Mouse (Mus musculus) heart, adult 9 months (tissue): ENCODE measurements around the gene Gm21985.
"Not testable (repeated sequence)": the region's sequence is repeated elsewhere in the genome, so short reads cannot be mapped to it uniquely, and the experiment has no call there.

Source experiments
- DNase-seq, 2 experiments: peaks; one replicate each; pipeline ENCODE4 v3.0.0; 2022; ENCODE audit warnings: low spot score in 2 of 2

Gene Gm21985

DNA sequence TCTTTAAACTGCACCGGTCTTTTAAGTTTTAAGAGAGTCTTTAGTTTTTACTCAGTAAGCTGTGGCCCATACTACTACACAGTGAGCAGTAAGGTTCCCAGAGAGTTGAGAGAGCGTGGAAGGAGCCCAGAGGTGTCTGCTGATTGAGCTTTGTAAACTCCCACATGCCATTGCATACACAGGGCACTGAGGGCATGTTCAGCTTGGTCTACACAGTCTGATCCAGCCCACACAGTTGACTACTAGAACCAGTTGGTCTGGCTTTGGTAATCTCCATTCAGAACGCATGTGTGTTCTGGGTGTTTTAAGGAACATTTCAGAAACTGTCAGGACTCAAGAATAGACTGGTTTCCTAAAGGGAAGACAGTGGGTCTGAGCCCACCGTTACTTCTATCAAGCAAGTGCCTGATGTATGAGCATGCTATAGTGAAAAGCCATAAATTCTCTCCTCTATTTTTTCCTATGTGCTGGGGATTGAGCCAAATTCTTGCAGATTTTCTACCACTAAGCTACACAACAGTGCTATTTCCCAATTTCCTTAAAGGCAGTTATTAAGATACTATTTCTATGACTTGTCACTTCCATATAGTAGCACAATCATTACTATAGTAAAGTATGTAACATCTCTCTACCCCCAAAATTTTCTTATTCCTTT is 125.4 kb downstream of the Gm21985 start:
- DNase-seq, result no peak

GRCm38 (mm10) chr2:112392689-112393088 is 126.6 kb downstream of the Gm21985 start:
- DNase-seq, result no peak

DNA sequence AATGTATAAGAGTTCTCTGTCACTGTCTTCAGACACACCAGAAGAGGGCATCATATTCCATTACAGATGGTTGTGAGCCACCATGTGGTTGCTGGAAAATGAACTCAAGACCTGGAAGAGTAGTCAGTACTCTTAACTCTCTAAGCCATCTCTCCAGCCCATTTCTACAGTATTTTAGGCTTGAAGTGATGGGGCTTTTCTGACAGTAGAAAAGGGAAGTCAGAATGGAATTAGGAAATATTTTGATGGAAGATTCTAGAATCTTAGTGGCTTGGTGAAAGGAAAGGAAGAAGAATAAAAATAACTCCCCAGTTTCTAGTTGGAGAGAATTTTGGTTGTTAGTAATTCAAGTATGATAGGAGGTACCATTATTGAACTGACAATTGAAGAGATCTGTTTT is 127.8 kb downstream of the Gm21985 start:
- DNase-seq, result no peak

GRCm38 (mm10) chr2:112396649-112397048 is 130.5 kb downstream of the Gm21985 start:
- DNase-seq, result no peak

DNA sequence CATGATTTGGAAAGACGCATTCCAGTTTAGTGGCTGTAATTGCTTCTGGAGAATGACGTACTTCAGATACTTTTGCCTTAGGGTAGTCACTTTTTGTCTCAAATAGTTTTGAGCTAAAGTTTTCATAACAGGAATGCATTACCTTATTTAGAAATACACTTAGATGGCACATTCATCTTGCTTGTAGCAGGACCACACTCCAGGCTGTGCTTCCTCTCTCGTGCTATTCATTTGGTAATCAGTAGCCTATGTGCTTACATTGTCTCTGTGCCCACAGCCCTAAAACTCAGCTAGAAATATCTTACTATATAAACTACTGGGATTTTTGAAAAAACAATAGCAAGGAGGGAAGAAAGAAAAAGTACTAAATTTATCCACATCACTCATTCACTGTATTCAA is 140.9 kb downstream of the Gm21985 start:
- no peak for DNase-seq

DNA sequence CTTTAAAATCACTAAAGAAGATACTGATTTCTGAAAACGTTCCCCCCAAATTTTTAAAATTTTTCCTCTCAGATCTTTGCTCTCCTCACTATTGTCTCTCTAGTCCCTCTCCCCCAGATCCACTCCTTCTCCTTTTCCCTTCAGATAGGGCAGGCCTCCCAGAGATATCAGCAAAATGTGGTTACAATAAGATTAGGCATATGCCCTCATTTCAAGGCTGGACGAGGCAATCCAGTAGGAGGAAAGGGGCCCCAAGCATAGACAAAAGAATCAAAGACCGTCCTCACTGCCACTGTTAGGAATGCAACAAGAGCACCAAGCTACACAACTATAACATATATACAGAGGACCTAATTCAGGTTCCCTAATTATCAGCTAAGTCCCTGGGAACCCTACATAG is 159.2 kb downstream of the Gm21985 start:
- no peak for DNase-seq

- DNase-seq, result not testable (repeated sequence)
These were observed 162.4 kb downstream of the Gm21985 start for GRCm38 (mm10) chr2:112428534-112428933.

GRCm38 (mm10) chr2:112429665-112430064 is 163.6 kb downstream of the Gm21985 start:
- no peak for DNase-seq

- DNase-seq, result no peak
These were observed 164.3 kb downstream of the Gm21985 start for GRCm38 (mm10) chr2:112430403-112430802.

GRCm38 (mm10) chr2:112432523-112432922 is 166.4 kb downstream of the Gm21985 start:
- no peak for DNase-seq

- no peak for DNase-seq
These were observed 167.2 kb downstream of the Gm21985 start for GRCm38 (mm10) chr2:112433359-112433758.

GRCm38 (mm10) chr2:112436292-112436691 is 170.2 kb downstream of the Gm21985 start:
- DNase-seq, result no peak

GRCm38 (mm10) chr2:112437589-112437988 is 171.5 kb downstream of the Gm21985 start:
- DNase-seq, result no peak

DNA sequence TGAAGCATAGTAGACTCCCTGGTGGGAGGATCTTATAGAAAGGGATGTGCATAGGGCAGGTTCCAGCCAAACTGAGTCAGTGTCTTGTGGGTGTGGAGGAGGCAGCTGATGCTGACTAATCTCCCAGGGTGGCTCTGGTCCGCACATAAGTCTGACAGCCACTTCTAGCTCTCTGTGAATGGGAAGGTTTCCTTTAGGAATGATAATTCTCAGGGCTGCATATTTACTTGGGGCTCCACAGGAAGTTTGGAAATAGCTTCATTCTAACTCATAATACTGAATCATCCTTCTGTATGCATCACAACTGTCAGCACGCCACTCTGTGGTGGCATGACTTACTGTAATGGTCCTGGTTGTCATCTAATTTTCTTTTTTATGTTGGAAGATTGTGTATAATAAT is 177.4 kb downstream of the Gm21985 start:
- DNase-seq, result no peak

DNA sequence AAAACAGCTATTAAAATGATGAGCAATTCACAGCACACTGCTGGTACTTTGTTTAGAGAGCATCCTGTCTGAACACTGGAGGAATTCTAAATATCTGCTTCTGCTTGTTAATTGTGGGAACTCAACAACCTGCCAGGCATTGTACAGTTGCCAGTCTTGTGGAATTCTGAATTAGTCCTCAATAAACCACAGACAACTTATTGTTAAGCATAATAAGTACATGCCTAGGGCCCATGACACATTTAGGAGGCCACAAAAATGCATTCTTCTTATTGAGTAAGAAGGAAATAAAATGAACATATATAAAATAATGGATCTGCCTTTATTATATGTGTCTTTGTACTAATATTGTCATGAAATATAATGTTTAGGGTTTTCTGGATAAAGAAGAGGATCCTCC is 179.4 kb downstream of the Gm21985 start:
- DNase-seq, result no peak

DNA sequence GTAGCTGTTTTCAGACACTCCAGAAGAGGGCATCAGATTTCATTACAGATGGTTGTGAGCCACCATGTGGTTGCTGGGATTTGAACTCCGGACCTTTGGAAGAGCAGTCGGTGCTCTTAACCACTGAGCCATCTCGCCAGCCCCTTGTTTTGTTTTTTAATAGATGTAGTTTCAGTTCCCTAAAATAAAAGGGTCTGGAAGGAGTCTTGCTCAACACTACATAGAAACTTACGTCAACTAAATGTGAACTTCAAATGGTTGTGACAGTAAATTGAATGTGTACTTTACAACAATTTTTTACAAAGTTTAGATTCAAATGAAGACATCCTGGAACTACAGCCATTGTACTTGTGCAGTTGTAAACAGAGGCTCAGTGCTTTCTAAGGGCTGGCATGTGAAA is 181.9 kb downstream of the Gm21985 start:
- DNase-seq, result not testable (repeated sequence)

DNA sequence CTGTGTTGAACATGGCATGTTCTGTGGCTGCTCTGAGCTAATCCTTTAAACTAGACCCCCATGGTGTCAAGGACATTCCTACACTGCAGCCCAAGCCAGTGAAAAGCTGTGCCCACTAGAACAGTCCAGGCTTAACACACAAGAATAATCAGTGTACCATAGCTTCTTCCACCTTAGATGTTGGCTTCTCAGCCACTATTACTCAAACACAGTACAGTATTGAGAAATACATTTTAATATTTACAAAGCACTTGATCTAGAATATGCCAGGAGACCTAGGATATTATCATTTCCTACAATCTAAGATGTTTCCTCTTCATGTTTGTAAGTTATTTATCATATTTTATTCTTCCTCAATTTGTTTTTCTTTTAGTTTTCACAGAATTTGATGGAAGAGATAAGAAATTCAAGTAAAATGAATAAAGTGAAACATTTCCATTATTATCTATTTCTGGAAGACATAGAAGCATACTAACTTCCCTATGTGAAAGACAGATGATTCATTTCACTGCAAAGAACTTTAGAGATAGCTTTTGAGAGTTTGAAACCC is 182.5 kb downstream of the Gm21985 start:
- DNase-seq, result no peak

DNA sequence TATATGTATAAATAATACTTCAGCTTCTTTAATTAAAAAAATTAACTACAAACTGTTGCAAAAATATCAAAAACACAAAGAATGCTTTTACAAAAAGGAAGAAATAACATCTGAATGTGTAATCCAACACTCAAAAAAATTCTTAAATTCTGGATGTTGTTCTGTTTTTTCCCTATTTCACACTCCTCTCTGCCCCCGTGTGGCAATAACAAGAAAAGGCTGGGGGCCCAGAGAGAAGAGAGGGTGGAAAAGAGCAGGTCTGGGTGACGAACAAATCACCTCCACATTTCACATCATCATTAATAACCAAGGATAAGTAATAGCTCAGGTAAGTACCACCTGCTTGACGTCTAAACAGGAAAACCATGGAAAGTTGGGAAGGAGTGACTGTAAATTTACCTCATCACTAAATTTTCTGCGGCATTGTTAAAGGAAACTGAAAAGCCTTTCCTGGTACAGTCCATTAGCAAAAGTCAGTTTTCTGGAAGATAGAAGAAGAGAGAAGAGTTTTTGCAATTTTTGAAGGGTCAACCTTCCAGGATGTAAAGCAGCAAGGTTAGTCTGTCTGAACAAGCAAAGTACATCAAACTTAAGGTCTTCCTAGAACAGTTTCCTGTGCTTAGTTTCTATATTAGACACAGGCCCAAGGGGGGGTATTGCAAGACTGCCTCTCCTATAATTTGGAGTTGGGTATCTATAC is 183.6 kb downstream of the Gm21985 start:
- DNase-seq, result no peak

- DNase-seq, result not testable (repeated sequence)
These were observed 186.4 kb downstream of the Gm21985 start for GRCm38 (mm10) chr2:112452513-112452912.

DNA sequence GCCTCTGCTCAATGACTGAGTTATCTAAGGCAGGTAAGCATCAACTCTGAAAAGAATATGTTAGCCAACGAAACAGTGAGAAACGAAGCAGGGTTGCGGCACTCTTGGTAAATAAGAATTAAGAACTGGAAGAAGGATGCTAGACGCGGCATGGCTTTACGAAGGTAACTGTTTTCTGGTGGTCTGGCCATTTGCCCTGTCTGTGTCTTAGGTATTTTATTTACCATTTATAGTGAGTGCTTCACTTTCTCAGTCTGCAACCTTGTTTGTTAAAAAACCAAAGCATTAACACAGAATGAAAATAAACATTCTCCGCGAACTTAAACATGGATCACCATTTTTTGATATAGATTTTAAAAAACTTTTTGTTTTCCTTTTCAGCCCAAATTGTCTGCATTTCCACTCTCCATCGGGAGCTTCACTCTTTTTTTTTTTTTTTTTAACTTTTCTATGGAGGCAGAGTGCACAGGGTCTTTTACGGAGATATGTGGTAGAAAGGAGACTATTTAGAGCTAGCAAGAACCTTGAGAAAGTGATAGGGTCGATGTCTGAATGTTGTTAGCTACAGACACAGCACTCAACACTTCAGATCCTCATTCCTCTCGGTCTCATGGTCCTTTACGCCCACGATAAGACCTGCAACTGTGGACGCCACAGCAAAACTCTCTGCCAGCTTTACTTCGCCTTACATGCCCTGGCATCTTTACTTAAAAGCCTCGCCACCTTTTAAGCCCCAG is 188.2 kb downstream of the Gm21985 start:
- DNase-seq, result no peak

GRCm38 (mm10) chr2:112454862-112455564 is 188.9 kb downstream of the Gm21985 start, which contains the start of gene Emc7:
Gene Emc7 (plus strand): TSS chr2:112454997.
- DNase-seq, result peak; percentile 95 to 96
